22 mouse cellular contexts compared by ENCODE assay signal in genomic region chr4:143227976-143228375, GRCm38 (mm10).
"Had no signal": no experiment of that assay in that cellular context is flagged by ENCODE, and none has a peak within 500 bp of the region (broad histone marks: within the 10 kb centered on the region; RNA-seq: fewer than 3 reads in every experiment).

No protein-coding gene starts in this region.

- H3K36me3 ChIP-seq: heart, embryonic 10.5 days; heart, embryonic 13.5 days; heart, embryonic 15.5 days; hindbrain, embryonic 13.5 days; hindbrain, embryonic 15.5 days; limb, embryonic 13.5 days; limb, embryonic 15.5 days; liver, embryonic 12.5 days had no signal

- H3K4me3 ChIP-seq: heart, embryonic 10.5 days; heart, embryonic 13.5 days; heart, embryonic 15.5 days; hindbrain, embryonic 13.5 days; hindbrain, embryonic 15.5 days; limb, embryonic 13.5 days; limb, embryonic 15.5 days; liver, embryonic 12.5 days had no signal

- H3K27me3 ChIP-seq: heart, embryonic 13.5 days; heart, embryonic 15.5 days; hindbrain, embryonic 13.5 days; hindbrain, embryonic 15.5 days; limb, embryonic 13.5 days; limb, embryonic 15.5 days; liver, embryonic 12.5 days had no signal

- H3K27ac ChIP-seq: heart, embryonic 10.5 days; heart, embryonic 13.5 days; heart, embryonic 15.5 days; hindbrain, embryonic 13.5 days; hindbrain, embryonic 15.5 days; hindbrain, postnatal 0 days; kidney, postnatal 0 days; limb, embryonic 13.5 days; limb, embryonic 15.5 days; liver, embryonic 12.5 days; liver, embryonic 14.5 days had no signal

- H3K4me1 ChIP-seq: heart, embryonic 15.5 days; hindbrain, embryonic 13.5 days; hindbrain, embryonic 15.5 days; liver, embryonic 12.5 days had no signal

- ATAC-seq: hindbrain, postnatal 0 days; intestine, embryonic 16.5 days; liver, embryonic 12.5 days had no signal

- DNase-seq: gastrocnemius, postnatal 14 days; gastrocnemius, postnatal 36 days; heart, adult 11 months; heart, postnatal 14 days; heart, postnatal 36 days; kidney, adult 18-20 months; kidney, postnatal 14 days; layer of hippocampus, adult 9-11 months; layer of hippocampus, postnatal 36 days; left cerebral cortex, postnatal 4 days had no signal
